In the genomic region with DNA sequence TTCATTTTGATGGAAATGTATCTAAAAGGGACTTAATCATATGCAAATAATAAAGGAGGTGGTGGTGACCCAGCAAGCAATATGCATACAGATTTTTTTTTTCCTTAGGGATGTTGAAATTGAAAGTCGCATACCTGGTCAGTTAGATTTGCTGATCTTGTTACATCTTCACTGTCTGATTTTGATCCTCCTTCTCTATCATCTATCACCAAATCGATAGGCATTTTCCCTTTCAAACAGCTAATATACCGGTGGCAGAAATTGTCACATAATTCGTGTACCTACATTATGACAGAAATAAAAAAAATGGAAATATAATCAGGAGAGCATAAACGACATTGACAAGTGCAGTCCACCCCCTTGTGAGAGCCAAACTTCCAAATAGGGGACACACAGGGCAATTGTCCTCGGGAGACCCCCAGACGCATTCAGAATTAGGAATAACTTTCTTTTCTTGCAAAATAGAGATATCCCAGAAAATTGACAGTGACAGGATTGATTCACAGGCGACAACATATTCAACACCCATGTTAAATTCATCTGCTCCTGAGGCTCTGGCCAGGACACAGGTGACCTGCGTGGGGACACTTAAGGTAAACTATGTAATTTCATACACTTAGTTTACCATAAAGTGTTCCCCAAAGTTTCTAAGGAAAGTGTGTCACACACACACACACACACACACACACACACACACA, we compare ENCODE assay signal across 11 mouse cellular contexts. TPM values are rescaled to one million over a fixed set of nuclear protein-coding genes. Genes with fewer than 3 reads are reported as not detected.
A peak's percentile ranks its signal among the peaks of the same experiment; 100 is the strongest.
DNase-seq lines count a peak whose midpoint lies in the region; ATAC-seq and TF ChIP-seq lines count a peak whose summit lies in the region.
"Had no signal": no experiment of that assay in that cellular context is flagged by ENCODE, and none has a peak within 500 bp of the region (broad histone marks: within the 10 kb centered on the region; RNA-seq: fewer than 3 reads in every experiment).

No protein-coding gene starts in this region.

- TF ChIP-seq CTCF in lung, embryonic 14.5 days (IDR thresholded peaks at IDR 0.05; ENCODE audit: low read depth): no peak

- ATAC-seq in lung, embryonic 14.5 days (ENCODE audit: insufficient read depth): no peak
- ATAC-seq in hindbrain, embryonic 14.5 days (ENCODE audit: low FRiP score): no peak
- no peak for ATAC-seq in neural tube, embryonic 13.5 days (ENCODE audit: low read depth)
- ATAC-seq: inflammation-experienced regulatory T-cells, adult 6 months; Patski had no signal

- H3K36me3 ChIP-seq in lung, embryonic 14.5 days (ENCODE audit: insufficient read depth): peaks cover 79% of the 10 kb centered on the region
- H3K36me3 ChIP-seq in hindbrain, embryonic 14.5 days (replicated peaks; ENCODE audit: control insufficient read depth, insufficient read depth): peaks cover 52% of the 10 kb centered on the region
- peaks cover 14% of the 10 kb centered on the region; the same call in 1 of the 2 replicates for H3K36me3 ChIP-seq in neural tube, embryonic 13.5 days

- H3K9ac ChIP-seq in lung, embryonic 14.5 days: peak overlapping the region; percentile 86
- peak overlapping the region; percentile 100 for H3K9ac ChIP-seq in hindbrain, embryonic 14.5 days
- H3K9ac ChIP-seq in neural tube, embryonic 13.5 days: peak overlapping the region; percentile 100

- no peaks in the 10 kb centered on the region for H3K27me3 ChIP-seq in lung, embryonic 14.5 days (ENCODE audit: insufficient read depth, low read length)
- H3K27me3 ChIP-seq in hindbrain, embryonic 14.5 days (ENCODE audit: control insufficient read depth, insufficient read depth, low read length): no peaks in the 10 kb centered on the region
- H3K27me3 ChIP-seq in neural tube, embryonic 13.5 days: no peaks in the 10 kb centered on the region
- H3K27me3 ChIP-seq: Patski had no signal

- H3K9me3 ChIP-seq in lung, embryonic 14.5 days (ENCODE audit: low read depth, low read length): no peaks in the 10 kb centered on the region
- H3K9me3 ChIP-seq in hindbrain, embryonic 14.5 days (ENCODE audit: control insufficient read depth, low read length): no peaks in the 10 kb centered on the region
- H3K9me3 ChIP-seq in neural tube, embryonic 13.5 days: no peaks in the 10 kb centered on the region

- peak overlapping the region; percentile 100 for H3K27ac ChIP-seq in lung, embryonic 14.5 days (ENCODE audit: low read depth)
- H3K27ac ChIP-seq in hindbrain, embryonic 14.5 days: peak overlapping the region; percentile 99
- H3K27ac ChIP-seq in neural tube, embryonic 13.5 days (replicated peaks): peak overlapping the region; percentile 100

- peak overlapping the region; percentile 62 for H3K4me2 ChIP-seq in lung, embryonic 14.5 days
- H3K4me2 ChIP-seq in hindbrain, embryonic 14.5 days (replicated peaks): peak overlapping the region; percentile 93
- H3K4me2 ChIP-seq in neural tube, embryonic 13.5 days: peak overlapping the region; percentile 92

- 31% methylated on average over 9 of the region's 9 CpGs for WGBS in lung, embryonic 14.5 days
- WGBS in hindbrain, embryonic 14.5 days: 18% methylated on average over 9 of the region's 9 CpGs
- WGBS in neural tube, embryonic 13.5 days: 26% methylated on average over 9 of the region's 9 CpGs

- 0 out of 2 replicates have a peak, but pooled peaks cover 3% of the 10 kb centered on the region for H3K4me1 ChIP-seq in lung, embryonic 14.5 days (ENCODE audit: insufficient read depth)
- H3K4me1 ChIP-seq in hindbrain, embryonic 14.5 days (replicated peaks; ENCODE audit: control insufficient read depth, insufficient read depth, low read length): peaks cover 38% of the 10 kb centered on the region
- peaks cover 88% of the 10 kb centered on the region for H3K4me1 ChIP-seq in neural tube, embryonic 13.5 days (replicated peaks)

- peak overlapping the region; percentile 62 for H3K4me3 ChIP-seq in lung, embryonic 14.5 days (ENCODE audit: low read depth, low read length)
- peak overlapping the region; percentile 74 for H3K4me3 ChIP-seq in hindbrain, embryonic 14.5 days (replicated peaks; ENCODE audit: low read length)
- peak overlapping the region; percentile 77 for H3K4me3 ChIP-seq in neural tube, embryonic 13.5 days

- peak; percentile 20 for DNase-seq in cerebellum, adult 9-11 months
- no peak for DNase-seq in cerebellum, adult 11 months
- DNase-seq in lung, embryonic 14.5 days: peak; percentile 23
- no peak for DNase-seq in lung, postnatal 10 days
- DNase-seq in hindbrain, embryonic 14.5 days (ENCODE audit: low spot score): no peak
- no peak for DNase-seq in yolk sac, embryonic 10.5 days (ENCODE audit: low spot score)
- DNase-seq in right cerebral cortex, postnatal 25 days: no peak
- DNase-seq: lung, postnatal 4 days had no signal

RNA-seq across cellular contexts. Expression of gene Meis1, which starts 7.5 kb away (rescaled TPM):
- 122 and 132 TPM in 2 replicates for polyA plus RNA-seq in lung, embryonic 14.5 days (2014; fragmentation: Nextera tagmentation; extraction: Ambion mirVana)
- 171 and 178 TPM in 2 replicates for polyA plus RNA-seq in hindbrain, embryonic 14.5 days (2014; fragmentation: Nextera tagmentation; extraction: Ambion mirVana)
- 159 and 171 TPM in 2 replicates for polyA plus RNA-seq in neural tube, embryonic 13.5 days (2015; fragmentation: Nextera tagmentation; extraction: Ambion mirVana)

Comparison
In these comparisons a context has a peak if more than half of its experiments do, and no peak if none do; other contexts are left out.
1. DNase-seq: peak in cerebellum, adult 9-11 months (single experiment) and lung, embryonic 14.5 days (single experiment); none in cerebellum, adult 11 months (single experiment), lung, postnatal 10 days (single experiment), hindbrain, embryonic 14.5 days (single experiment), yolk sac, embryonic 10.5 days (single experiment) and right cerebral cortex, postnatal 25 days (single experiment).
2. Peak in every context shown above with its lines, with median percentiles within 50 percentile points of each other: H3K27ac ChIP-seq, H3K4me2 ChIP-seq, H3K4me3 ChIP-seq and H3K9ac ChIP-seq.